ENCODE assay signal across 25 mouse cellular contexts in genomic region chr9:82012991-82013390, GRCm38 (mm10).
DNase-seq lines count a peak whose midpoint lies in the region; ATAC-seq and TF ChIP-seq lines count a peak whose summit lies in the region.
"Had no signal": no experiment of that assay in that cellular context is flagged by ENCODE, and none has a peak within 500 bp of the region (broad histone marks: within the 10 kb centered on the region; RNA-seq: fewer than 3 reads in every experiment).

No protein-coding gene starts in this region.

- WGBS in forebrain, embryonic 11.5 days: 68% methylated on average over 3 of the region's 3 CpGs
- 61% methylated on average over 3 of the region's 3 CpGs for WGBS in forebrain, embryonic 12.5 days
- 71% methylated on average over 3 of the region's 3 CpGs for WGBS in midbrain, embryonic 11.5 days
- WGBS in midbrain, embryonic 15.5 days: 70% methylated on average over 3 of the region's 3 CpGs
- WGBS in midbrain, embryonic 14.5 days: 74% methylated on average over 3 of the region's 3 CpGs
- WGBS in midbrain, postnatal 0 days: 71% methylated on average over 3 of the region's 3 CpGs

- H3K4me3 ChIP-seq in forebrain, embryonic 11.5 days (ENCODE audit: low read depth, low read length): no peak overlapping the region
- H3K4me3 ChIP-seq in forebrain, embryonic 12.5 days (replicated peaks): no peak overlapping the region
- no peak overlapping the region for H3K4me3 ChIP-seq in midbrain, embryonic 11.5 days (ENCODE audit: low read depth, low read length)
- no peak overlapping the region for H3K4me3 ChIP-seq in midbrain, embryonic 15.5 days
- H3K4me3 ChIP-seq in midbrain, embryonic 14.5 days (replicated peaks; ENCODE audit: low read depth, low read length): no peak overlapping the region
- H3K4me3 ChIP-seq in midbrain, postnatal 0 days (ENCODE audit: low read depth, low read length): no peak overlapping the region
- H3K4me3 ChIP-seq: embryonic facial prominence, embryonic 13.5 days; erythroblast, embryonic 14.5 days; gastrocnemius, adult 2 months; heart, embryonic 12.5 days; heart, embryonic 15.5 days; hindbrain, embryonic 10.5 days; hindbrain, embryonic 13.5 days had no signal

- no peak overlapping the region for H3K27ac ChIP-seq in forebrain, embryonic 11.5 days (ENCODE audit: low read depth, low read length)
- H3K27ac ChIP-seq in forebrain, embryonic 12.5 days: no peak overlapping the region
- H3K27ac ChIP-seq in midbrain, embryonic 11.5 days (ENCODE audit: low read depth, low read length): no peak overlapping the region
- H3K27ac ChIP-seq in midbrain, embryonic 15.5 days: no peak overlapping the region
- no peak overlapping the region for H3K27ac ChIP-seq in midbrain, embryonic 14.5 days (replicated peaks; ENCODE audit: low read depth, low read length)
- H3K27ac ChIP-seq in midbrain, postnatal 0 days (ENCODE audit: low read depth, low read length): no peak overlapping the region
- H3K27ac ChIP-seq: embryonic facial prominence, embryonic 13.5 days; gastrocnemius, adult 2 months; heart, embryonic 15.5 days; hindbrain, embryonic 10.5 days; hindbrain, embryonic 13.5 days had no signal

- 0 out of 2 replicates have a peak, but pooled peaks have one; percentile 30 for ATAC-seq in forebrain, embryonic 11.5 days (replicated peaks; ENCODE audit: low FRiP score)
- ATAC-seq in forebrain, embryonic 12.5 days (ENCODE audit: low FRiP score): no peak
- ATAC-seq in midbrain, embryonic 11.5 days (ENCODE audit: low FRiP score): 0 out of 2 replicates have a peak, but pooled peaks have one; percentile 22
- ATAC-seq in midbrain, embryonic 15.5 days (replicated peaks): no peak
- peak; percentile 14; the same call in 1 of the 2 replicates for ATAC-seq in midbrain, embryonic 14.5 days (ENCODE audit: low FRiP score, low TSS enrichment)
- no peak for ATAC-seq in midbrain, postnatal 0 days (ENCODE audit: low FRiP score)
- ATAC-seq: forebrain, embryonic 14.5 days; forebrain, postnatal 0 days; Patski had no signal

- no peaks in the 10 kb centered on the region for H3K36me3 ChIP-seq in forebrain, embryonic 11.5 days (ENCODE audit: control insufficient read depth, insufficient read depth, low read length)
- no peaks in the 10 kb centered on the region for H3K36me3 ChIP-seq in forebrain, embryonic 12.5 days (replicated peaks)
- no peaks in the 10 kb centered on the region for H3K36me3 ChIP-seq in midbrain, embryonic 11.5 days (ENCODE audit: control insufficient read depth, insufficient read depth, low read length)
- H3K36me3 ChIP-seq in midbrain, embryonic 15.5 days (replicated peaks): no peaks in the 10 kb centered on the region
- no peaks in the 10 kb centered on the region for H3K36me3 ChIP-seq in midbrain, embryonic 14.5 days (ENCODE audit: control insufficient read depth, insufficient read depth, low read length)
- no peaks in the 10 kb centered on the region for H3K36me3 ChIP-seq in midbrain, postnatal 0 days (ENCODE audit: insufficient read depth, low read length)
- H3K36me3 ChIP-seq: embryonic facial prominence, embryonic 13.5 days; G1E; heart, embryonic 12.5 days; heart, embryonic 15.5 days; hindbrain, embryonic 10.5 days; hindbrain, embryonic 13.5 days had no signal

- no peak overlapping the region for H3K9ac ChIP-seq in forebrain, embryonic 11.5 days (ENCODE audit: low read length)
- H3K9ac ChIP-seq in forebrain, embryonic 12.5 days: no peak overlapping the region
- no peak overlapping the region for H3K9ac ChIP-seq in midbrain, embryonic 11.5 days (ENCODE audit: low read length)
- no peak overlapping the region for H3K9ac ChIP-seq in midbrain, embryonic 15.5 days
- H3K9ac ChIP-seq in midbrain, embryonic 14.5 days (replicated peaks; ENCODE audit: low read length): no peak overlapping the region
- H3K9ac ChIP-seq in midbrain, postnatal 0 days (replicated peaks; ENCODE audit: low read length, poor library complexity, severe bottlenecking): no peak overlapping the region
- H3K9ac ChIP-seq: embryonic facial prominence, embryonic 13.5 days; forebrain, postnatal 0 days; heart, embryonic 12.5 days; heart, embryonic 15.5 days; hindbrain, embryonic 13.5 days had no signal

- H3K9me3 ChIP-seq in forebrain, embryonic 11.5 days (ENCODE audit: control insufficient read depth, low read length): no peaks in the 10 kb centered on the region
- no peaks in the 10 kb centered on the region for H3K9me3 ChIP-seq in forebrain, embryonic 12.5 days
- no peaks in the 10 kb centered on the region for H3K9me3 ChIP-seq in midbrain, embryonic 11.5 days (ENCODE audit: control insufficient read depth, low read length)
- no peaks in the 10 kb centered on the region for H3K9me3 ChIP-seq in midbrain, embryonic 15.5 days
- H3K9me3 ChIP-seq in midbrain, embryonic 14.5 days (ENCODE audit: control insufficient read depth, low read length): no peaks in the 10 kb centered on the region
- H3K9me3 ChIP-seq in midbrain, postnatal 0 days (ENCODE audit: low read length): no peaks in the 10 kb centered on the region
- H3K9me3 ChIP-seq: embryonic facial prominence, embryonic 13.5 days; G1E; heart, embryonic 12.5 days; heart, embryonic 15.5 days; hindbrain, embryonic 10.5 days; hindbrain, embryonic 13.5 days had no signal

- no peaks in the 10 kb centered on the region for H3K4me1 ChIP-seq in forebrain, embryonic 11.5 days (replicated peaks; ENCODE audit: control insufficient read depth, insufficient read depth, low read length)
- H3K4me1 ChIP-seq in forebrain, embryonic 12.5 days: no peaks in the 10 kb centered on the region
- no peaks in the 10 kb centered on the region for H3K4me1 ChIP-seq in midbrain, embryonic 11.5 days (ENCODE audit: control insufficient read depth, insufficient read depth, low read length)
- no peaks in the 10 kb centered on the region for H3K4me1 ChIP-seq in midbrain, embryonic 15.5 days
- H3K4me1 ChIP-seq in midbrain, embryonic 14.5 days (ENCODE audit: control insufficient read depth, insufficient read depth, low read length): no peaks in the 10 kb centered on the region
- no peaks in the 10 kb centered on the region for H3K4me1 ChIP-seq in midbrain, postnatal 0 days (ENCODE audit: insufficient read depth, low read length)
- H3K4me1 ChIP-seq: heart, embryonic 12.5 days; heart, embryonic 15.5 days; hindbrain, embryonic 10.5 days; hindbrain, embryonic 13.5 days had no signal

- H3K27me3 ChIP-seq in forebrain, embryonic 11.5 days (ENCODE audit: control insufficient read depth, insufficient read depth, low read length): no peaks in the 10 kb centered on the region
- H3K27me3 ChIP-seq in forebrain, embryonic 12.5 days: no peaks in the 10 kb centered on the region
- no peaks in the 10 kb centered on the region for H3K27me3 ChIP-seq in midbrain, embryonic 11.5 days (ENCODE audit: control insufficient read depth, insufficient read depth, low read length)
- no peaks in the 10 kb centered on the region for H3K27me3 ChIP-seq in midbrain, embryonic 15.5 days (replicated peaks)
- H3K27me3 ChIP-seq in midbrain, embryonic 14.5 days (ENCODE audit: control insufficient read depth, insufficient read depth, low read length): no peaks in the 10 kb centered on the region
- H3K27me3 ChIP-seq in midbrain, postnatal 0 days (ENCODE audit: insufficient read depth, low read length): no peaks in the 10 kb centered on the region
- H3K27me3 ChIP-seq: CH12.LX; embryonic facial prominence, embryonic 13.5 days; heart, embryonic 12.5 days; heart, embryonic 15.5 days; hindbrain, embryonic 13.5 days; Patski had no signal

- H3K4me2 ChIP-seq in forebrain, embryonic 11.5 days (ENCODE audit: low read depth, low read length, severe bottlenecking): no peak overlapping the region
- H3K4me2 ChIP-seq in forebrain, embryonic 12.5 days: no peak overlapping the region
- H3K4me2 ChIP-seq in midbrain, embryonic 11.5 days: no peak overlapping the region
- H3K4me2 ChIP-seq in midbrain, embryonic 15.5 days: no peak overlapping the region
- no peak overlapping the region for H3K4me2 ChIP-seq in midbrain, embryonic 14.5 days (ENCODE audit: low read length)
- no peak overlapping the region for H3K4me2 ChIP-seq in midbrain, postnatal 0 days (ENCODE audit: low read depth, low read length, poor library complexity, severe bottlenecking)
- H3K4me2 ChIP-seq: embryonic facial prominence, embryonic 13.5 days; heart, embryonic 12.5 days; heart, embryonic 15.5 days; hindbrain, embryonic 13.5 days had no signal

- TF ChIP-seq CTCF in midbrain, postnatal 0 days (IDR thresholded peaks at IDR 0.05): no peak

- no peak for DNase-seq in forebrain, embryonic 11.5 days (ENCODE audit: low spot score)
- DNase-seq in midbrain, embryonic 11.5 days (ENCODE audit: low spot score, missing footprints): no peak
- peak; percentile 2 for DNase-seq in midbrain, embryonic 14.5 days
- no peak for DNase-seq in midbrain, postnatal 0 days (ENCODE audit: low spot score)
- DNase-seq: adrenal gland, postnatal 10 days; cerebellum, adult 18-20 months; cerebellum, adult 9-10 months; forebrain, postnatal 0 days; gastrocnemius, adult 2 months; gastrocnemius, postnatal 14 days; heart, adult 11 months; heart, postnatal 10 days; heart, postnatal 36 days had no signal

Comparison
In these comparisons a context has a peak if more than half of its experiments do, and no peak if none do; other contexts are left out.
1. ATAC-seq: peak in forebrain, embryonic 11.5 days (single experiment), midbrain, embryonic 11.5 days (single experiment) and midbrain, embryonic 14.5 days (single experiment); none in forebrain, embryonic 12.5 days (single experiment), midbrain, embryonic 15.5 days (single experiment) and midbrain, postnatal 0 days (single experiment).